Mouse (Mus musculus) liver, embryonic 11.5 days (tissue): ENCODE data around the gene Tas2r144. TPM values are rescaled to one million over a fixed set of nuclear protein-coding genes. Genes with fewer than 3 reads are reported as not detected.
A peak's percentile ranks its signal among the peaks of the same experiment; 100 is the strongest.

Experiments
- ATAC-seq: fragments of 200-750 bp; cut with Nextera tagmentation; replicated peaks from 2 replicates; pipeline ENCODE4 v1.8.0; 2017; ENCODE audit warnings: moderate number of reproducible peaks, mild to moderate bottlenecking, moderate TSS enrichment, moderate library complexity; ENCODE audit not compliant: low FRiP score
- DNase-seq: peaks from one replicate; pipeline ENCODE4 v3.0.0-alpha.2; 2017; ENCODE audit warnings: low spot score
- H3K27ac ChIP-seq: fragments of 300-500 bp; sonication (generic); 2 replicates; pipeline ENCODE4 v1.5.1; 2014; ENCODE audit warnings: mild to moderate bottlenecking, low read depth, low read length, control low read depth
- H3K27me3 ChIP-seq: fragments of 300-500 bp; sonication (generic); replicated peaks from 2 replicates; pipeline ENCODE4 v1.6.1; 2014; ENCODE audit warnings: low read length, mixed read lengths; ENCODE audit not compliant: control insufficient read depth, insufficient read depth
- H3K36me3 ChIP-seq: fragments of 300-500 bp; sonication (generic); 2 replicates; pipeline ENCODE4 v1.6.1; 2014; ENCODE audit warnings: mild to moderate bottlenecking, low read length, moderate library complexity, mixed read lengths; ENCODE audit not compliant: control insufficient read depth, insufficient read depth
- H3K4me1 ChIP-seq: fragments of 300-500 bp; sonication (generic); replicated peaks from 2 replicates; pipeline ENCODE4 v1.6.1; 2014; ENCODE audit warnings: low read length, mixed read lengths; ENCODE audit not compliant: control insufficient read depth, insufficient read depth
- H3K4me2 ChIP-seq: fragments of 300-500 bp; sonication (generic); 2 replicates; pipeline ENCODE4 v1.6.1; 2014; ENCODE audit warnings: mild to moderate bottlenecking, control low read depth, moderate library complexity
- H3K4me3 ChIP-seq: fragments of 300-500 bp; sonication (generic); 2 replicates; pipeline ENCODE4 v1.5.1; 2014; ENCODE audit warnings: low read depth, low read length, control low read depth
- H3K9ac ChIP-seq: fragments of 300-500 bp; sonication (generic); 2 replicates; pipeline ENCODE4 v1.6.1; 2014; ENCODE audit warnings: low read depth, low read length, control low read depth
- H3K9me3 ChIP-seq: fragments of 300-500 bp; sonication (generic); 2 replicates; pipeline ENCODE4 v1.6.1; 2016; ENCODE audit warnings: low read length, inconsistent platforms, mixed read lengths; ENCODE audit not compliant: control insufficient read depth
- WGBS: fragments of 180-500 bp; shearing (Covaris S2); extraction: QIAGEN DNeasy Blood & Tissue Kit; methylation state at CpG from one replicate; pipeline ENCODE4 v1.1.7; 2014; 5-methylcytosine and 5-hydroxymethylcytosine counted together
- polyA plus RNA-seq: library from polyadenylated mRNA; unstranded; fragments of >200 nt; fragmentation: Nextera tagmentation; extraction: Ambion mirVana; gene quantifications from 2 replicates; pipeline ENCODE4 v1.2.1, GENCODE M21; 2014

Tas2r144 gene
- polyA plus RNA-seq, 1 experiment from 2014 or later = not detected

DNA sequence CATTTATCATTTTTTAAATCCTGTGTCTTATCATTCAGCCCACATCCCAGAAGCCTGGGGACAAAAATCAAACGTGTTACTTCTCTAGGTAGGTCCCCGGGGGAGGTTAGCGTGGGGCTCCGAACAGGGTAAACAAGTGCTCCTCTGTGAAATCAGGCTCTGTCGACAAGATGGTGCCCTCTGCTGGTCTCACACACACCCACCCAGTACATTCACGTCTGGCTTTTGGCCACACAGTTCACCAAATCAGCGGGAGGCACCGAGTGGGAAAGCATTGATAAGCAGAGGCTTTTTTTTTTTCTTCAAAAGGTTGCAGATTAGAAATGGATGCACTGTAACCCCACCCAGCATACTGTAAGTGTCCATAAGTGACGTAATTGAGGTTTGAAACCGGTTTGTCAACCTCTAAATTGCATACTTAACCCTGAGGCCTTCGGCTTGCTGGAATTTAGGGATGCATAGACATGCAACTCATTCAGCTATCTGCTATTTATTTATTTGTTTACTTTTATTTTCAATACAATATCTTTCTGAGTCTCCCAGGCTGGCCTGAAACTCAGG lies 42.3 kb downstream of the Tas2r144 start:
- H3K36me3 ChIP-seq = no peaks in the 10 kb centered on the region
- peak; percentile 46 for DNase-seq
- no peak overlapping the region for H3K9ac ChIP-seq
- ATAC-seq = peak; percentile 87
- H3K27me3 ChIP-seq = no peaks in the 10 kb centered on the region
- WGBS = 18% methylated on average over 11 of the region's 11 CpGs
- H3K4me3 ChIP-seq = no peak overlapping the region
- peak overlapping the region; percentile 10; the same call in 1 of the 2 replicates for H3K4me2 ChIP-seq
- H3K4me1 ChIP-seq = peaks cover 3% of the 10 kb centered on the region; the same call in 1 of the 2 replicates
- H3K27ac ChIP-seq = no peak overlapping the region
- H3K9me3 ChIP-seq = no peaks in the 10 kb centered on the region

DNA sequence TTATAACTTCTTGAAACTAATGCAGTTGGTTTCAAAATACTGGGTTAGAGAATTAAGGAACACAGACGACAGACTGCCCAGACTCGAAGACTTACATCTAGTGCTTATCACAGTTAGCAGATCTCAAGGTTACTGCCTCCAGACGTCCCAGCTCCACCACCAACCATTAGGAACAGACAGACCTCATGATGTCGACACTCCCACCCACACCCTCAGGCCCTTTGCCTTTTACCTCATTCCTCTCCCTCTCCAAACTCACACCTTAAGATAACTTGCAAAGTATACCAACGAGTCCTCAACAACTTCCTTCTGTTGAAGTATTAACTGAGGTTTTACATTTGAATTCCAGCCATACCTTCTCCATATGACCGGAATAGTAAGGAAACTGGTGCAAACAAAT lies 45.3 kb downstream of the Tas2r144 start:
- DNase-seq (no peak), ATAC-seq (no peak)
- H3K27me3 ChIP-seq = no peaks in the 10 kb centered on the region
- no peak overlapping the region for H3K9ac ChIP-seq
- H3K9me3 ChIP-seq = no peaks in the 10 kb centered on the region
- 34% methylated on average over 6 of the region's 6 CpGs for WGBS
- no peak overlapping the region for H3K27ac ChIP-seq
- no peak overlapping the region for H3K4me2 ChIP-seq
- no peak overlapping the region for H3K4me3 ChIP-seq
- no peaks in the 10 kb centered on the region for H3K36me3 ChIP-seq
- H3K4me1 ChIP-seq = peaks cover 8% of the 10 kb centered on the region; the same call in 1 of the 2 replicates

DNA sequence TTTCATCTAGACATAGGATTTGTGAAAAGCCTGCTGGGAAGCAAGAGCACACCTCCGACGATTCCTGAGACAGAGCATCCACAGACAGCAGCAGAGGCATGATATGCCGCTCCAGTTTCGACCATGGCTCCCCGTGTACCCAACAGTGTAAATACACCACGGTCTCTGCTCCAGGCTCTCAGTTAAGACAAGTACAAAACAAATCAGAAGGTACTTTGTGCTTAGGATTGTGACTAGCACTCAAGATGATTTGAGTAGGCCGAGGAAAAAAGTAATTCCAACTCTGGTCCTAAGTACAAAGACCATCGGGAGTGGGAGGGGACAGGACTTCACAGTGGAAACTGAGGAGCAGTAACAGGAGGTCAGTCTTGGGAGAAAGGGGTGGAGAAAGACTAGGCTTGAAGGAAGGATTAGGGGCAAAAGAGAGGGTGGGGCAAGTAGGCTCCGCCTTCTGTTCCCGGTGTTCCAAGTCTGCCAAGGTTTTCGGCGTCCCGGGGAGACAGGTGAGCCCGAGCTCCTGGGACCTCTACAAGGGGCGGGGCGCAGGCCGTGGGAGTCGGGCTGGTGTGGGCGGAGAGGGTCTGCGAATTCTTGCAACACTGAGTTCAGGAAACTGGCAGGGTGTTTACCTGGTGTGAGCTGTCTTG lies 46.5 kb downstream of the Tas2r144 start, which contains the start of gene Tmem139:
Gene Tmem139 (plus strand): TSS at position 447 of the 647 bp plus-strand sequence.
- Histone ChIP-seq H3K27me3 (no peaks in the 10 kb centered on the region), H3K9ac (no peak within 1 kb of the TSS), H3K9me3 (no peaks in the 10 kb centered on the region), H3K4me3 (peak within 1 kb of the TSS; percentile 12; the same call in 1 of the 2 replicates), H3K4me1 (peaks cover 10% of the 10 kb centered on the region; the same call in 1 of the 2 replicates), H3K4me2 (peak within 1 kb of the TSS; percentile 49), H3K36me3 (no peaks in the 10 kb centered on the region), H3K27ac (no peak within 1 kb of the TSS)
- no peak for ATAC-seq
- WGBS = 29% methylated on average over 20 of the region's 20 CpGs
- DNase-seq = no peak

DNA sequence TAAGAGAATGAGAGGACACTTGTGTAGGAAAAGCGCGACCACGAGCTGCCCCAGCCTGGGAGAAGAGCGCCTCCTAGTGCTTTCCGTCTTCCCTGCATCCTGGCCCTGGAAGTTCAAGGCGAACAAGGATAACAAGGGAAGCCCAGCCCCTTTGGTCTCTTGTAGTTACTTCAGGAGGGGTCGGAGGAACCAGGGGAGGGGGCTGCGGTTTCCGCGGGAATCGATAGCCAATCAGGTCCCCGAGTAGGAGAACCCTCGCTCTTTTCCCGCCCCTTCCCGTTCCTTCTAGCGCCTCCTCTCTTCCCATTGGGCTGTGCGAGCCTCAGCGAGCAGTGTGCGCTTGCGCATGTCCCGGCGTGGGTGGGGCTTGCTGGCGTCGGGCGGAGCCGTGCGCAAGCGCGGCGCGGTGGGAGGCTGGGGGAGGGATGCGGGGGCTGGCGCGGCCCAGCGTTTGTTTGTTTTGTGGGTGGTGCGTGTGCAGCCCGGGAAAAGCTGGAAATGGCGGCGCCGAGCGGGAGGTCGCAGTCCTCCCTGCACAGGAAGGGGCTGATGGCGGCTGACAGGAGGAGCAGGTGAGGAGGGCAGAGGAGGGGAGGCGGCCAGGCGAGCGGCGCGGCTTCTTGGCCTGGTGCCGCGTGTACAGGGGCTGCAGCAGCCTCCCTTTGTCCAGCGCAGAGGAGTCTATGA lies 49.6 kb downstream of the Tas2r144 start, which contains the start of gene Casp2:
Gene Casp2 (plus strand): TSS at position 360 of the 687 bp plus-strand sequence.
- Histone ChIP-seq H3K9me3 (no peaks in the 10 kb centered on the region), H3K27me3 (no peaks in the 10 kb centered on the region), H3K4me1 (peaks cover 10% of the 10 kb centered on the region; the same call in 1 of the 2 replicates), H3K27ac (peak within 1 kb of the TSS; percentile 86), H3K4me2 (peak within 1 kb of the TSS; percentile 71), H3K9ac (peak within 1 kb of the TSS; percentile 95), H3K4me3 (peak within 1 kb of the TSS; percentile 92), H3K36me3 (peaks cover 21% of the 10 kb centered on the region)
- under 1% methylated on average over 45 of the region's 51 CpGs for WGBS
- ATAC-seq (peak; percentile 97), DNase-seq (peak; percentile 95)

Other genes starting within 250 kb of the Tas2r144 start
- gene Sval3, start 247.2 kb upstream of the Tas2r144 start, polyA plus RNA-seq = not detected in 2 replicates
- not detected in 2 replicates for gene Sva, start 176.9 kb upstream of the Tas2r144 start, polyA plus RNA-seq
- not detected in 2 replicates for gene Tas2r139, start 74.4 kb upstream of the Tas2r144 start, polyA plus RNA-seq
- 10.4 and 13.0 TPM in 2 replicates for gene Gstk1, start 30.6 kb downstream of the Tas2r144 start, polyA plus RNA-seq
- 0.38 TPM in 1 of 2 replicates, not detected in the other for gene Tmem139, start 46.6 kb downstream of the Tas2r144 start, polyA plus RNA-seq
- gene Casp2, start 49.7 kb downstream of the Tas2r144 start, polyA plus RNA-seq = 44.5 and 46.1 TPM in 2 replicates
- gene Clcn1, start 71.4 kb downstream of the Tas2r144 start, polyA plus RNA-seq = 0.23 and 0.29 TPM in 2 replicates
- gene Fam131b, start 109.3 kb downstream of the Tas2r144 start, polyA plus RNA-seq = 0.04 and 0.08 TPM in 2 replicates
- gene Zyx, start 134.3 kb downstream of the Tas2r144 start, polyA plus RNA-seq = 113 TPM in 2 replicates
- gene Epha1, start 157.9 kb downstream of the Tas2r144 start, polyA plus RNA-seq = 1.1 and 1.4 TPM in 2 replicates
- gene Tas2r143, start 184.9 kb downstream of the Tas2r144 start, polyA plus RNA-seq = not detected in 2 replicates
- not detected in 2 replicates for gene Tas2r135, start 190.1 kb downstream of the Tas2r144 start, polyA plus RNA-seq
- gene Tas2r126, start 219.2 kb downstream of the Tas2r144 start, polyA plus RNA-seq = not detected in 2 replicates
- gene Olfr458, start 249.9 kb downstream of the Tas2r144 start, polyA plus RNA-seq = not detected in 2 replicates